Mouse (Mus musculus) stomach, postnatal 0 days (tissue): ENCODE data around the gene Trim12c. TPM values are rescaled to one million over a fixed set of nuclear protein-coding genes. Genes with fewer than 3 reads are reported as not detected.

Source experiments
- ATAC-seq: fragments of 200-750 bp; cut with Nextera tagmentation; 2 replicates; pipeline ENCODE4 v1.8.0; 2017; ENCODE audit not compliant: low FRiP score, low TSS enrichment
- DNase-seq: peaks from one replicate; pipeline ENCODE4 v3.0.0-alpha.2; 2016; ENCODE audit warnings: low spot score
- H3K27ac ChIP-seq: fragments of 300-500 bp; sonication (generic); replicated peaks from 2 replicates; pipeline ENCODE4 v1.5.1; 2014; ENCODE audit warnings: mild to moderate bottlenecking, control low read depth
- H3K27me3 ChIP-seq: fragments of 300-500 bp; sonication (generic); 2 replicates; pipeline ENCODE4 v1.6.1; 2014; ENCODE audit warnings: low read length; ENCODE audit not compliant: control insufficient read depth, insufficient read depth
- H3K36me3 ChIP-seq: fragments of 300-500 bp; sonication (generic); 2 replicates; pipeline ENCODE4 v1.6.1; 2014; ENCODE audit warnings: low read length, mixed read lengths; ENCODE audit not compliant: control insufficient read depth, insufficient read depth
- H3K4me1 ChIP-seq: fragments of 300-500 bp; sonication (generic); replicated peaks from 2 replicates; pipeline ENCODE4 v1.6.1; 2014; ENCODE audit warnings: antibody characterized with exemption; ENCODE audit not compliant: control insufficient read depth, insufficient read depth
- H3K4me2 ChIP-seq: fragments of 300-500 bp; sonication (generic); replicated peaks from 2 replicates; pipeline ENCODE4 v1.6.1; 2014; ENCODE audit warnings: low read depth, mild to moderate bottlenecking, control low read depth, moderate library complexity
- H3K4me3 ChIP-seq: fragments of 300-500 bp; sonication (generic); 2 replicates; pipeline ENCODE4 v1.5.1; 2014; ENCODE audit warnings: low read depth, low read length, control low read depth
- H3K9ac ChIP-seq: fragments of 300-500 bp; sonication (generic); 2 replicates; pipeline ENCODE4 v1.6.1; 2014; ENCODE audit warnings: mild to moderate bottlenecking, low read length, control low read depth, mixed read lengths
- H3K9me3 ChIP-seq: fragments of 300-500 bp; sonication (generic); 2 replicates; pipeline ENCODE4 v1.6.1; 2016; ENCODE audit warnings: low read length; ENCODE audit not compliant: control insufficient read depth
- CTCF ChIP-seq: IDR thresholded peaks from 2 replicates; pipeline ENCODE4 v1.5.1; 2016; ENCODE audit warnings: antibody characterized with exemption, low read depth, mild to moderate bottlenecking, moderate library complexity
- EP300 ChIP-seq: optimal IDR thresholded peaks from 2 replicates; pipeline ENCODE3; 2016; ENCODE audit warnings: antibody characterized with exemption
- WGBS: fragments of 180-500 bp; shearing (Covaris S2); extraction: QIAGEN DNeasy Blood & Tissue Kit; methylation state at CpG from one replicate; pipeline ENCODE4 v1.1.7; 2014; 5-methylcytosine and 5-hydroxymethylcytosine counted together
- polyA plus RNA-seq: library from polyadenylated mRNA; unstranded; fragments of >200 nt; fragmentation: Nextera tagmentation; extraction: Ambion mirVana; gene quantifications from 2 replicates; pipeline ENCODE4 v1.2.1, GENCODE M21; 2015

Gene Trim12c
- 1.1 and 1.2 TPM in 2 replicates for polyA plus RNA-seq

- Histone ChIP-seq H3K4me3 (peak within 1 kb of the TSS; percentile 48), H3K4me2 (peak within 1 kb of the TSS; percentile 59), H3K27ac (peak within 1 kb of the TSS; percentile 58), H3K27me3 (no peaks in the 10 kb centered on the region), H3K4me1 (no peaks in the 10 kb centered on the region), H3K9me3 (no peaks in the 10 kb centered on the region), H3K9ac (peak within 1 kb of the TSS; percentile 38; the same call in 1 of the 2 replicates), H3K36me3 (no peaks in the 10 kb centered on the region)
- WGBS = 2% methylated on average over 14 of the region's 14 CpGs
- DNase-seq = peak; percentile 77
- TF ChIP-seq EP300 (no peak), CTCF (peak; percentile 13; the same call in 1 of the 2 replicates)
- peak; percentile 100 for ATAC-seq
These were observed at the start of gene Trim12c for GRCm38 (mm10) chr7:104352717-104353599. Gene Trim12c, minus strand, starts transcription at chr7:104353362.

GRCm38 (mm10) chr7:104401140-104401539, 48.0 kb upstream of the Trim12c start:
- DNase-seq (no peak), ATAC-seq (no peak)
- H3K4me1 ChIP-seq = no peaks in the 10 kb centered on the region
- H3K27ac ChIP-seq = no peak overlapping the region
- TF ChIP-seq CTCF (no peak), EP300 (no peak)
- H3K4me3 ChIP-seq = no peak overlapping the region
- no peaks in the 10 kb centered on the region for H3K36me3 ChIP-seq
- no peaks in the 10 kb centered on the region for H3K9me3 ChIP-seq
- H3K27me3 ChIP-seq = no peaks in the 10 kb centered on the region
- no peak overlapping the region for H3K4me2 ChIP-seq
- no peak overlapping the region for H3K9ac ChIP-seq

- H3K4me1 ChIP-seq = no peaks in the 10 kb centered on the region
- H3K9me3 ChIP-seq = no peaks in the 10 kb centered on the region
- H3K27me3 ChIP-seq = no peaks in the 10 kb centered on the region
- no peak for ATAC-seq
- H3K9ac ChIP-seq = no peak within 1 kb of the TSS
- no peak within 1 kb of the TSS for H3K4me2 ChIP-seq
- H3K4me3 ChIP-seq = no peak within 1 kb of the TSS
- no peak for DNase-seq
- no peak within 1 kb of the TSS for H3K27ac ChIP-seq
- TF ChIP-seq EP300 (no peak), CTCF (no peak)
- 75% methylated on average over 1 of the region's 1 CpGs for whole genome bisulfite sequencing
- H3K36me3 ChIP-seq = no peaks in the 10 kb centered on the region
These were observed 47.5 kb upstream of the Trim12c start, which contains the start of gene Trim30c for GRCm38 (mm10) chr7:104400698-104401097. Gene Trim30c, minus strand, starts transcription at chr7:104400837.

- TF ChIP-seq CTCF (no peak), EP300 (no peak)
- no peaks in the 10 kb centered on the region for H3K9me3 ChIP-seq
- no peak overlapping the region for H3K4me3 ChIP-seq
- no peak overlapping the region for H3K9ac ChIP-seq
- H3K27me3 ChIP-seq = no peaks in the 10 kb centered on the region
- ATAC-seq (no peak), DNase-seq (no peak)
- H3K27ac ChIP-seq = no peak overlapping the region
- no peak overlapping the region for H3K4me2 ChIP-seq
- H3K4me1 ChIP-seq = no peaks in the 10 kb centered on the region
- 76% methylated on average over 1 of the region's 1 CpGs for WGBS
- no peaks in the 10 kb centered on the region for H3K36me3 ChIP-seq
These were observed 45.3 kb upstream of the Trim12c start for GRCm38 (mm10) chr7:104398492-104398891.

- DNase-seq = no peak
- Histone ChIP-seq H3K4me2 (no peak within 1 kb of the TSS), H3K9ac (no peak within 1 kb of the TSS), H3K27me3 (no peaks in the 10 kb centered on the region), H3K36me3 (no peaks in the 10 kb centered on the region), H3K27ac (no peak within 1 kb of the TSS), H3K4me3 (no peak within 1 kb of the TSS), H3K9me3 (no peaks in the 10 kb centered on the region), H3K4me1 (no peaks in the 10 kb centered on the region)
- 66% methylated on average over 1 of the region's 1 CpGs for WGBS
- no peak for ATAC-seq
- TF ChIP-seq EP300 = no peak
- TF ChIP-seq CTCF = peak; percentile 42
These were observed 16.7 kb upstream of the Trim12c start, which contains the start of gene Trim30b for GRCm38 (mm10) chr7:104369736-104370414. Gene Trim30b, minus strand, starts transcription at chr7:104369884.

- no peak for TF ChIP-seq CTCF
- no peaks in the 10 kb centered on the region for H3K36me3 ChIP-seq
- no peak overlapping the region for H3K4me3 ChIP-seq
- no peaks in the 10 kb centered on the region for H3K9me3 ChIP-seq
- H3K27me3 ChIP-seq = no peaks in the 10 kb centered on the region
- no peaks in the 10 kb centered on the region for H3K4me1 ChIP-seq
- ATAC-seq (no peak), DNase-seq (no peak)
- H3K9ac ChIP-seq = no peak overlapping the region
- no peak overlapping the region for H3K4me2 ChIP-seq
- no peak overlapping the region for H3K27ac ChIP-seq
These were observed 13.2 kb upstream of the Trim12c start for GRCm38 (mm10) chr7:104366339-104366738.
